In the genomic region with DNA sequence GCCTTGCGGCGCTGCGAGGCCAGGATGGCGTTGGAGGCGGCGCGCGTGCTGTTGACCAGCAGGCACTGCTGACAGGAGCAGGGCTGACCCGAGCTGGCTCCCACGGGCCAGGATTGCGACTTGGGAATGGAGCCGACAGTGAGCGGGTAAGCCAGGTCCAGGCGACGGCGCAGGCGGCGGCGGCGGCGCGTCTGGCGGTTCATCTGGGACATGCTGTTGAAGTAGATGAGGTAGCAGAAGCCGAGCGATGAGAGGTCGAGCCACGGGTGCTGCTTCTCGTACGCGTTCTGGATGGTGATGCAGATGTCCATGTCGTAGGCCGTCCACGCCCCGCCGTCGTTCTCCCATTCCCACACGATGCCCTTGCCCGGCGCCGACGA, we compare ENCODE assay signal across 8 mouse cellular contexts. TPM values are rescaled to one million over a fixed set of nuclear protein-coding genes. Genes with fewer than 3 reads are reported as not detected.
DNase-seq lines count a peak whose midpoint lies in the region; ATAC-seq and TF ChIP-seq lines count a peak whose summit lies in the region.

No protein-coding gene starts in this region.

- no peaks in the 10 kb centered on the region for H3K36me3 ChIP-seq in liver, embryonic 11.5 days (ENCODE audit: control insufficient read depth, insufficient read depth, low read length)
- H3K36me3 ChIP-seq in liver, postnatal 0 days (replicated peaks; ENCODE audit: insufficient read depth, low read length) = no peaks in the 10 kb centered on the region
- no peaks in the 10 kb centered on the region for H3K36me3 ChIP-seq in intestine, embryonic 16.5 days (ENCODE audit: control insufficient read depth, insufficient read depth, low read length)

- no peak overlapping the region for H3K27ac ChIP-seq in liver, embryonic 11.5 days (ENCODE audit: low read depth, low read length)
- no peak overlapping the region for H3K27ac ChIP-seq in liver, postnatal 0 days (ENCODE audit: low read depth)
- no peak overlapping the region for H3K27ac ChIP-seq in intestine, embryonic 16.5 days (ENCODE audit: low read length)

- H3K27me3 ChIP-seq in liver, embryonic 11.5 days (replicated peaks; ENCODE audit: control insufficient read depth, insufficient read depth, low read length) = peaks cover 68% of the 10 kb centered on the region
- peaks cover 49% of the 10 kb centered on the region for H3K27me3 ChIP-seq in liver, postnatal 0 days (ENCODE audit: insufficient read depth, low read length)
- H3K27me3 ChIP-seq in intestine, embryonic 16.5 days (replicated peaks; ENCODE audit: control insufficient read depth, insufficient read depth, low read length) = peaks cover 50% of the 10 kb centered on the region

- H3K4me3 ChIP-seq in liver, embryonic 11.5 days (ENCODE audit: low read depth, low read length) = peak overlapping the region; percentile 23
- no peak overlapping the region for H3K4me3 ChIP-seq in liver, postnatal 0 days (ENCODE audit: low read depth, low read length)
- H3K4me3 ChIP-seq in intestine, embryonic 16.5 days (ENCODE audit: low read length) = peak overlapping the region; percentile 12; the same call in 1 of the 2 replicates

- TF ChIP-seq CTCF in liver, postnatal 0 days (IDR thresholded peaks at IDR 0.05; ENCODE audit: low read depth) = no peak

- peak overlapping the region; percentile 54 for H3K4me2 ChIP-seq in liver, embryonic 11.5 days
- H3K4me2 ChIP-seq in liver, postnatal 0 days (ENCODE audit: low read depth, low read length) = no peak overlapping the region
- no peak overlapping the region for H3K4me2 ChIP-seq in intestine, embryonic 16.5 days (ENCODE audit: low read depth, low read length)

- H3K4me1 ChIP-seq in liver, embryonic 11.5 days (replicated peaks; ENCODE audit: control insufficient read depth, insufficient read depth, low read length) = no peaks in the 10 kb centered on the region; the same call in 1 of the 2 replicates
- no peaks in the 10 kb centered on the region; the same call in 1 of the 2 replicates for H3K4me1 ChIP-seq in liver, postnatal 0 days (ENCODE audit: insufficient read depth)
- peaks cover 4% of the 10 kb centered on the region; the same call in 1 of the 2 replicates for H3K4me1 ChIP-seq in intestine, embryonic 16.5 days (ENCODE audit: control insufficient read depth, insufficient read depth, low read length)

- H3K9me3 ChIP-seq in liver, embryonic 11.5 days (ENCODE audit: control insufficient read depth, low read length) = no peaks in the 10 kb centered on the region
- no peaks in the 10 kb centered on the region for H3K9me3 ChIP-seq in liver, postnatal 0 days (ENCODE audit: low read length)
- H3K9me3 ChIP-seq in intestine, embryonic 16.5 days (ENCODE audit: control insufficient read depth, low read length) = no peaks in the 10 kb centered on the region

- TF ChIP-seq EP300 in liver, postnatal 0 days (IDR thresholded peaks at IDR 0.05; ENCODE audit: low read depth) = no peak

- WGBS in liver, embryonic 11.5 days = 5% methylated on average over 41 of the region's 41 CpGs
- WGBS in liver, postnatal 0 days (ENCODE audit: insufficient replicate concordance) = 5% methylated on average over 41 of the region's 41 CpGs
- WGBS in intestine, embryonic 16.5 days = 10% methylated on average over 41 of the region's 41 CpGs

- ATAC-seq in cerebellum, adult (ENCODE audit: insufficient number of reproducible peaks, low FRiP score, low TSS enrichment) = no peak
- ATAC-seq in liver, embryonic 11.5 days (replicated peaks; ENCODE audit: low FRiP score) = no peak
- ATAC-seq in liver, postnatal 0 days = no peak
- ATAC-seq in intestine, embryonic 16.5 days = no peak

- DNase-seq in cerebellum, adult 11 months = peak; percentile 50
- DNase-seq in liver, embryonic 11.5 days (ENCODE audit: low spot score) = no peak
- DNase-seq in liver, postnatal 0 days = no peak
- DNase-seq in cerebellum, postnatal 14 days = peak; percentile 72 to 78
- DNase-seq in frontal cortex, adult 2 months (ENCODE audit: extremely low spot score in 1 of 2, low spot score in 1 of 2) = no peak
- DNase-seq in gastrocnemius, postnatal 4 days (ENCODE audit: low spot score in 2 of 2) = no peak

- H3K9ac ChIP-seq in liver, embryonic 11.5 days (ENCODE audit: low read depth, low read length) = no peak overlapping the region
- H3K9ac ChIP-seq in liver, postnatal 0 days (replicated peaks) = no peak overlapping the region
- H3K9ac ChIP-seq in intestine, embryonic 16.5 days (ENCODE audit: low read depth, low read length) = no peak overlapping the region

RNA-seq across cellular contexts. Expression of a gene that starts 17.0 kb away (rescaled TPM):
- 0.23 and 1.1 TPM in 2 replicates for polyA plus RNA-seq in liver, embryonic 11.5 days (2014; fragmentation: Nextera tagmentation; extraction: Ambion mirVana)
- polyA plus RNA-seq in liver, postnatal 0 days (2015; fragmentation: Nextera tagmentation; extraction: Ambion mirVana) = 0.23 and 0.25 TPM in 2 replicates
- polyA plus RNA-seq in intestine, embryonic 16.5 days (2015; fragmentation: Nextera tagmentation; extraction: Ambion mirVana) = 2.2 and 3.0 TPM in 2 replicates
- polyA plus RNA-seq in frontal cortex, adult 2 months (2012; rRNA removed) = 93.3 and 99.3 TPM in 2 replicates
- total RNA-seq in gastrocnemius, postnatal 4 days (2021) = 1 to 10 TPM in 1 of 2 experiments, under 1 TPM in 1; 0.98 to 1.9 TPM

RNA-seq across cellular contexts. Expression of a gene that starts 46.1 kb away (rescaled TPM):
- polyA plus RNA-seq in liver, embryonic 11.5 days (2014; fragmentation: Nextera tagmentation; extraction: Ambion mirVana) = 0.25 and 0.32 TPM in 2 replicates
- 0.20 and 0.36 TPM in 2 replicates for polyA plus RNA-seq in liver, postnatal 0 days (2015; fragmentation: Nextera tagmentation; extraction: Ambion mirVana)
- 1.8 and 1.9 TPM in 2 replicates for polyA plus RNA-seq in intestine, embryonic 16.5 days (2015; fragmentation: Nextera tagmentation; extraction: Ambion mirVana)
- polyA plus RNA-seq in frontal cortex, adult 2 months (2012; rRNA removed) = 63.8 and 71.7 TPM in 2 replicates
- not detected for total RNA-seq in gastrocnemius, postnatal 4 days (2021)

RNA-seq across cellular contexts. Expression of a gene that starts 55.0 kb away (rescaled TPM):
- polyA plus RNA-seq in liver, embryonic 11.5 days (2014; fragmentation: Nextera tagmentation; extraction: Ambion mirVana) = 0.23 and 0.29 TPM in 2 replicates
- polyA plus RNA-seq in liver, postnatal 0 days (2015; fragmentation: Nextera tagmentation; extraction: Ambion mirVana) = 0.83 and 1.1 TPM in 2 replicates
- 0.23 and 0.29 TPM in 2 replicates for polyA plus RNA-seq in intestine, embryonic 16.5 days (2015; fragmentation: Nextera tagmentation; extraction: Ambion mirVana)
- polyA plus RNA-seq in frontal cortex, adult 2 months (2012; rRNA removed) = 0.86 and 0.96 TPM in 2 replicates
- under 1 TPM; 0.23 to 0.25 TPM for total RNA-seq in gastrocnemius, postnatal 4 days (2021)

Comparison
In these comparisons a context has a peak if more than half of its experiments do, and no peak if none do; other contexts are left out.
1. DNase-seq: peak in cerebellum, adult 11 months (single experiment) and cerebellum, postnatal 14 days (2 of 2); none in liver, embryonic 11.5 days (single experiment), liver, postnatal 0 days (single experiment), frontal cortex, adult 2 months (0 of 2) and gastrocnemius, postnatal 4 days (0 of 2).
2. RNA of a gene that starts 17.0 kb away (polyA plus RNA-seq): 93.3 to 99.3 TPM in frontal cortex, adult 2 months; 2.2 to 3.0 TPM in intestine, embryonic 16.5 days, 0.23 to 1.1 TPM in liver, embryonic 11.5 days and 0.23 to 0.25 TPM in liver, postnatal 0 days; every median in the first group is over 10 times any median in the second.
3. RNA of a gene that starts 46.1 kb away (polyA plus RNA-seq): 63.8 to 71.7 TPM in frontal cortex, adult 2 months; 1.8 to 1.9 TPM in intestine, embryonic 16.5 days, 0.25 to 0.32 TPM in liver, embryonic 11.5 days and 0.20 to 0.36 TPM in liver, postnatal 0 days; every median in the first group is over 10 times any median in the second.